Mouse (Mus musculus) thymus, adult 18-20 months (tissue): ENCODE measurements around the gene Mt4.
"Not testable (repeated sequence)": the region's sequence is repeated elsewhere in the genome, so short reads cannot be mapped to it uniquely, and the experiment has no call there.

ENCODE experiments used
- DNase-seq, 2 experiments: peaks; one replicate each; pipeline ENCODE4 v3.0.0; 2022; ENCODE audit warnings: mixed read lengths in 2 of 2

The Mt4 gene

DNA sequence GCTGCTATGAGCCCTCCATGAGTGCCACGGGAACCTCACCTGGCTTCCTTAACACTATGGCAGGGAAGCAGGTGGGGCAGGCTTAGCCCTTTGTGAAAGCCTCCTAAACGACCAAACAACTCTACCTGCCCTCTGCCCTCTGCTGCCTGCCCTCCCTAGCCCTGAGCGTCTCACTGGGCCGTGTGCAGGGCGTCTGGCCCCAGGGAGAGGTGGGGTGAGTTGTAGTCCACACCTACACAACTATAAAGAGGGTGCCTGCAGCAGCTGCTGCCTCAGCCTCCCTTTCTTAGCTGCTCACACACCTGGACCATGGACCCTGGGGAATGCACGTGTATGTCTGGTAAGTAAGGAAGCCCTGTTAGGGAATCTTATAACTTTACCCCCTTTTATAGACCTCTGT is at the start of gene Mt4:
Gene Mt4, plus strand, starts transcription at position 265 of the 400 bp plus-strand sequence.
- no peak for DNase-seq

GRCm38 (mm10) chr8:94087964-94088363 is 49.0 kb upstream of the Mt4 start:
- no peak for DNase-seq

DNA sequence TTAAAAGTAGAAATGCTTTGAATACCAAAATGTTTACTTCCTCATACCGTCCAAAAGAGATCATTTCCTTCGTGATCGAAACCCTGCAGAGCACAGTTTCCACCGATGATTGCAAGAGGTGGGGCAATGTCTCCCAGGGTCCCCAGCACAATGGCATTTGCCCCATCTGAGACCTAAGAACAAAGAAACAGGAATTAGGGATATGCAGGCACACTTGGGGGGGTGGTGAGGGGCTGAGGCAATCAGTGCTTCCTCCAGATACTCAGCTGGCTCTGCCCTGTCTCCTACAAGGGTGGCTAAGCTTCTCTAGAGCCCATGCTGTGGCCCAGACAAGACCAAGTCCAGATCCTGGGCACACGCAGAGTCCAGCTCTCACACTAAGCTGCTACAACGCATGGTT is 47.3 kb upstream of the Mt4 start:
- no peak for DNase-seq

DNA sequence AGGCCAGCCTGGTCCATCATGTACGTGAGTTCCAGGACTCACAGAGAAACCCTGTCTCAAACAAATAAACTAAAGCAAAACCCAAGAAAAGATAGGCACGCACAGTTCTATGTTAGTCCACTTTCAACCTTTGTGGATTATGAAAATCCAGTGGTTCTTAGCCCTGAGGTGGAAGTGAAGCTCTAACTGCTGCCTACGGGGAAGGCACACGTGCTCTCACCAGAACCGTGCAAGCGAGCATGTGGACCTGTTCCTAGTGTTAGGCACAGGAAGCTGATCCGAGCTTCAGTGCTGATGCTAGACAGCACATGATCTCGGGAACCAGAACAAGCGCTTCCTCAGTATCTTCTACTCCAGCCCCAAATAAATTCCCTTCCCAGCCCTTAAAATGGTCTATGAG is 44.1 kb upstream of the Mt4 start:
- no peak for DNase-seq

- DNase-seq: no peak
Observed at GRCm38 (mm10) chr8:94094281-94094680, 42.7 kb upstream of the Mt4 start.

- peak; percentile 99 for DNase-seq
Observed at GRCm38 (mm10) chr8:94098081-94098974, 38.7 kb upstream of the Mt4 start, which contains the start of gene Bbs2. Gene Bbs2 (minus strand): TSS chr8:94098928.

- DNase-seq: no peak
Observed at GRCm38 (mm10) chr8:94098996-94099395, 38.0 kb upstream of the Mt4 start.

- no peak for DNase-seq
Observed at GRCm38 (mm10) chr8:94104146-94104545, 32.9 kb upstream of the Mt4 start.

- DNase-seq: no peak
Observed at GRCm38 (mm10) chr8:94107871-94108270, 29.1 kb upstream of the Mt4 start.

GRCm38 (mm10) chr8:94109396-94109795 is 27.6 kb upstream of the Mt4 start:
- DNase-seq: no peak

GRCm38 (mm10) chr8:94109835-94110234 is 27.2 kb upstream of the Mt4 start:
- DNase-seq: no peak

DNA sequence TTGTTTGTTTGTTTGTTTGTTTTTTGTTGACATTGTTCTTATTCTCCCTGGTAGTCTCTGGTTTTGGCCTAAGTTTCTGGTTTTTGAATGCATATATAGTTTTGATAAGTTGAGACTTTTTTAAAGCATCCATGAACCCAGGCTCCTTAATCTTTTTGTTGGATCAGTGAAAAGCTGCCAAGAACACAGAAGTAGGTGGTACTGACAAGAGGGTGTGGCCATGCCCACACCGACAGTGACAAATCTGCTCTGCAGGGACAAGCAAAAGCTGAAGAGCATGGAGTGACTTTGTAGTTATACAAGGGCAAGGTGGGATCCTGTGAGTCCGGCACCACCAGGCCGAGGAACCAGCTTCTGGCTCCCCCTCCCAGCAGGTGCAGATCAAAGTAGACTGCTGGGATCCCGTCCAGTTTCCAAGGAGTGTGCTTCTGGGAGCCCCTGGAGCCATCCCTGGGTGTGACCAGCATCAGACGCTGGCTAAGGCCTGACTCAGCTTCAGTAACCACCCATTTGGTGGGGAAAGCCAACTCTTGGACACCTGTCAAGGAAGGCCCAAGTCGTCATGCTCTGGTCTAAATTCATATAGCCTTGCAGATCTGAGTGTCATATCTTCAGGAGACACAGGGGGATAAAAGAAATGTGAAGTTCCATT is 26.3 kb upstream of the Mt4 start:
- no peak for DNase-seq

GRCm38 (mm10) chr8:94113435-94113834 is 23.6 kb upstream of the Mt4 start:
- DNase-seq: no peak

DNA sequence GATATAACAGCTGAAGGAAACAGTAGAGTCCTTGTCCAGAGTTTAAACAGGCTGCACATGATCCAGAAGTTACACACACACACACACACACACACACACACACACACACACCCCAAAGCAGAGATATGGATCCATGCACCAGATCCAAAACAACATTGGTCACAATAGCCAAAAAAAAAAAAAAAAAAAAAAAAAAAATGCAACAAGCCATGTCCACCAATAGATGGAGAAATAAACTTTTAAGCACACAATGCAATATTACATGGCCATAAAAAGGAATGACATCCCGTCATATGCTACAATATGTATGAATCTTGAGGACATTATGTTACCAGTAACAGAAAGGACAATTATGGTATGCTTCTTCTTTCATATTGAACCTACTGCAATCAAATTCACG is 23.0 kb upstream of the Mt4 start:
- DNase-seq: no peak

DNA sequence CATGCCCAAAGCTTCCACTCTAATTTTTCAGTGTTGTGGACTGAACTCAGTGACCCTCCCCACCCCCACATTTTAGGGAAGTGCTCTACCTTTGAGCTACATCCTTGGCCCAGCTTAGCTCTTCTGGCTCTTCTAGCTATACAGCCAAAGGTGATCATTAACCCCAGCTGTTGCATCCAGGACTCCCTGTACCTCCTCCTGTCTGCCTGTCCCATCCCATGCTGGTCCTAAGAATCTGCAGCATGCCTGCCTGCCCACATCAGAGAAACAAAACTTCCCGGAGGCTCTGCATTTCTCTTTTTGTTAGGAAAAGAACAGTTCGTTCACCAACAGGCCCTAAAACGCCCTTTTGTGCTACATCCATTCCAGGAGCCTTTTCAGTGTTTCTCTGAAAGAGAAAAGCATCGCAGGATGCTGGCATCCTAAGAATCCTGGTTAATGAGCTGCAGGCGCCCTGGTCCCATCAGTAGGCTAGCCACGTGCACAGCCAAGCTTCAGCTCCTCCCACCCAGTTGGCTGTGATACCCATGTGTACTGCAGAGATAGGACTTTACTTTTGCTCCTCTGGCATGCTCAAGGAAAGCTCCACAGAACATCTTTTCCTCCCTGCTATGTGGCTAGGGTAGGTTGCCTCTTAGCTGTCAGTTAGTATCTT is 18.1 kb upstream of the Mt4 start:
- DNase-seq: no peak

DNA sequence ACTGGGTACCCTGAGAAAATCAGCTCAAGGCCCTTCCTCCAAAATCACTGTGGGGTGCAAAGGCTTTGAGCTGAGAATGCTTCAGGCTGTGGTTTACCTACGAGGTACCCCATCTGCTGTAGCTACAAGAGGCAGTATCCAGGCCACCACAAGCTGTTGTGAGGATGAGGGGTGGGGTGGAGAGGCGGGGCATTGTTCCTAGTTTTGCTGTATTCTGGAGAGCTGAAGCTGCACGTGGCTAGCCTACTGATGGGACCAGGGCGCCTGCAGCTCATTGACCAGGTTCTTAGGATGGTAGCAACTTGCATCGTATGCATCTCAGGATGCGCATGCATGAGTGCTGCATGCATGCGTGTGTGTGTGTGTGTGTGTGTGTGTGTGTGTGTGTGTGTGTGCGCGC is 15.4 kb upstream of the Mt4 start:
- no peak for DNase-seq

DNA sequence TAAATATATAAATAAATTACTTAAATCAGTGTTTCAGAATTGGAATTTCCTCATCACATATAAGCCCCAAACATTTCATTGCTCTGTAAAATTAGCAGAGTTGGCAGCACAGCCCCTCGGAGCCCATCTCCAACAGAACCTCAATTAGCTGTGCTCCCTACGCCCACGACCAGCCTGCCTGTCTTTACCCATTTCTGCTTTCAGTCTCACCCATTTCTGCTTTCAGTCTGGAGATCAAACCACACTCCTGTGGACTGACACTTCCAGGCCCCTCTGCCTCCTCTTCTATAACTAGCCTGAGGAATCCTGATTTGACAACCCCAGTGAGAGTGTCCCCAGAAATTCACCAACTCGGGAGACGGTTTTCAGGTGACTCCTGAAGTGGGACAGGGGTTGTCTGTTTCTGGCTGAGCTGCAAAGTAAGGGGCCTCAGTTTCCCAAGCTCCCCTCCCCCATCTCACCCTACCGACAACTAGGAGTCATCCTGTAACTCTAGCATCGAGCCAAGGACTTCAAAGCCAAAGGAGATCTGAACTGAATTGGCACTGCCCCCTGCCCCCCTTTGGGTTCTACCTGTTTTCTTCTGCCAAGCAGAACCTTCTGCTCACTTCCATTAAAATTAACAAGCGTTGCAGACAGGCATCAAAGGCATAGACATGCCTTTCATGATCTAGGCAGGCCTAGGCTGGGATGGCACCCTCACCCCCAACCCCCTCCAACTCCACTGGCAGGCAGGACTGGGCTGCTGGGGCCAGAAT is 14.1 kb upstream of the Mt4 start:
- DNase-seq: no peak

- DNase-seq: no peak
Observed at GRCm38 (mm10) chr8:94127711-94128110, 9.3 kb upstream of the Mt4 start.

DNA sequence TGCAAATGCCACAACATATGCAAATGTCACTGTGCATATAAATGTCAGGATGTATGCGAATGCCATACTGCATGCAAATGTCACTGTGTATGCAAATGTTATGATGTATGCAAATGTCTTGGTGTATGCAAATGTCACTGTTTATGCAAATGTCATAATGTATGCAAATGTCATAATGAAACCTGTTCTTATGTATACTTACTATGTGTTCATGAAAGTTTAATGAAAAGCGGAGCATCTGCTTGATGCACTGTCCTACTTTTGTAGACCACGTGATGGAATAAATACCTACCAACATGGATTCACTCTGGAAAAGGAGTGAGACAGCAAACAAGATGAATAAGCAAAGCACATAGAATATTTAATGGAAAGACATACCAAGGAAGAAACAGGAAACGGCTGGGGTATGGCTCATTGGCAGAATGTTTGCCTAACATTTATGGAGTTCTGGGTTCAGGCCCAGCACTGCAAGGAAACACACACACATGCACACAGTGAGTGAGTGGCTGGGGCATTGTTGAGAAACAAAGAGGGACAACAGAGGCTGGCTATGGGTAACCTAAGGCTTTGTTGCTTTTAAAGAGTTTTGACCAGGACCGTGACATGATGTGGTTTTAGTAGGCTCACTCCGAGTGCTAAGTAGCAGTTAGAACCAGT is 7.7 kb upstream of the Mt4 start:
- no peak for DNase-seq

DNA sequence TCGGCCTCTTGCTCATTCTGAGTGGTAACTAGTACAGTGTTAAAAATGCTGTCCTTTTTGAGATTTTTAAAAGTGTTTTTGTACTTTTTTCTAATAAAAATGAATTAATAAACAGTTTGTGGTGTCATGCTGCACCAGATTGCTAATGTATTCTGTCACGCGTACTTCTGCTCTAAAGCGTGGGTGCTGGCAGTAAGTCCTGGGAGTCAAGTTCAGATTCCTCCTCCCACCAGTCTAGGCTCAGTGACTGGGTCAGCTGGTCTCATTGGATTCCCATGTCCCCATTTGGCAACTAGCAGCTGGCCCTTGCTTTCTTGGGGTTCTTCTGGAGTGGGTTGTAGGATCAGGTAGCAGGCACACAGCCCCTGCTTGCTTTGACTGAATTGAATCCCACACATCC is 6.9 kb upstream of the Mt4 start:
- DNase-seq: no peak

DNA sequence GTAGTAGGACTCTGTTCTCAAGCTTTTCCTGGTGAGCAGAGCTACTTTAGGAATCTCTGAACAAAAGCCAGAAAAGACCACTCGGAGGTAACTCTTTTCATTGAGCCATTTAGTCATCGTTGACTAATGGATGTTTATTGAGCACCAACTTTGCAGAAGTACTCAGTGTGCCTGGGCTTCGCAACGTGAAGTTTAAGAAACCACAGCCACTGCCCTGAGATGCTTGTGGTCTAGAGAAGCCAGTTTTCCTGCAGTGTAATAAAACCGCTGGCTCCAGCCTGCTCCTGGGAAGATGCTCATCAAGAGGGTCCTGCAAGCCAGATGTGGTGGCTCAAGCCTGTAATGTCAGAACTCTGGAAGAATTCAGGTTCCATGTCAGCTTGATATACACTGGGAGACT is 4.9 kb upstream of the Mt4 start:
- DNase-seq: no peak

GRCm38 (mm10) chr8:94134601-94135000 is 2.4 kb upstream of the Mt4 start:
- DNase-seq: not testable (repeated sequence)
